Mouse (Mus musculus): ENCODE data around the gene Ppt1. TPM values are rescaled to one million over a fixed set of nuclear protein-coding genes. Genes with fewer than 3 reads are reported as not detected.
"Not testable (repeated sequence)": the region's sequence is repeated elsewhere in the genome, so short reads cannot be mapped to it uniquely, and the experiment has no call there.

The Ppt1 gene
- 57.9 and 80.6 TPM in 2 replicates for polyA plus RNA-seq (2015; fragmentation: Nextera tagmentation; extraction: Ambion mirVana)

DNA sequence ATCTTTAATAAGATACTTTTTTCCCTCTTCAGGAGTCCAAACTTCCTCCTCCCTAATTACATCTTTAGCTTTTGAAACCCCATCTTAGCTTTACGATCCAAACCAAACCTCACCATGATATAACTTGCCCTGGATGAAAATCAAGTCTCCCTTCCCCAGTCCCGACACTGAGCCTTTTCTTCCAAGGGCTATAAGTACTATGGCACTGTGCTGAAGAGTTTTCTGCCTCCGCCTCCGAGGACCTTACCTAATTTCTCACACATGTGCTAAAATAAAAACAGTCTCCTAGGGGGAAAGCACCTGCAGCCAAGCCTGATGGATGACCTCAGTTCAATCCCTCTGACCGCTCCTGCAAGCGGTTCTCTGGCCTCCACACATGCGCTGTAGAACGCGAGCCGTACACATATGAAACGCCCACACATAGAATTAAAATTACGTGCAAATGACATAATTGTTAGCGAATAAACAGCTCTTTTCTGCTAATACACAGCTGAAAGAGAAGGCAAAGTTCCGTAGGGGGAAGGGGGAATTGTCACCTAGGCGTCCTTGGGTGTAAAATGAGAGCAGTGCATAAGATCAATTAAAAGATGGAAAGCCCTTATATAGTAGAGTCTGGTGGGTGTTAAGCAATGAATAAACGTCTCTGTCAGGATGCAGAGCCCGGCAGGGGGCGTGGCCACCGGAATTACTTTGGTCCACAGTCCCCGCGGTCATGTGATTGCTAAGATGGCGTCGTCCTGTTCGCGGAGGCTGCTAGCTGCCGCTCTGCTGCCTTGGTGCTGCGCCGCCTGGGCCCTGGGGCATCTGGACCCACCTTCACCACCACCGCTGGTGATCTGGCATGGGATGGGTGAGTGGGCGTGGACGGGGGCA lies at the start of gene Ppt1:
Ppt1 (plus strand) TSS at position 713 of the 873 bp plus-strand sequence.
- Histone ChIP-seq H3K9ac (peak within 1 kb of the TSS; percentile 77), H3K36me3 (no peaks in the 10 kb centered on the region), H3K4me3 (peak within 1 kb of the TSS; percentile 84), H3K4me1 (replicated peaks) (peaks cover 19% of the 10 kb centered on the region), H3K4me2 (peak within 1 kb of the TSS; percentile 73), H3K27me3 (no peaks in the 10 kb centered on the region), H3K27ac (peak within 1 kb of the TSS; percentile 54), H3K9me3 (replicated peaks) (no peaks in the 10 kb centered on the region)
- peak; percentile 86 for ATAC-seq (replicated peaks; ENCODE audit: insufficient number of reproducible peaks, insufficient read depth, low FRiP score, low read depth)
- WGBS: 4% methylated on average over 31 of the region's 31 CpGs

DNA sequence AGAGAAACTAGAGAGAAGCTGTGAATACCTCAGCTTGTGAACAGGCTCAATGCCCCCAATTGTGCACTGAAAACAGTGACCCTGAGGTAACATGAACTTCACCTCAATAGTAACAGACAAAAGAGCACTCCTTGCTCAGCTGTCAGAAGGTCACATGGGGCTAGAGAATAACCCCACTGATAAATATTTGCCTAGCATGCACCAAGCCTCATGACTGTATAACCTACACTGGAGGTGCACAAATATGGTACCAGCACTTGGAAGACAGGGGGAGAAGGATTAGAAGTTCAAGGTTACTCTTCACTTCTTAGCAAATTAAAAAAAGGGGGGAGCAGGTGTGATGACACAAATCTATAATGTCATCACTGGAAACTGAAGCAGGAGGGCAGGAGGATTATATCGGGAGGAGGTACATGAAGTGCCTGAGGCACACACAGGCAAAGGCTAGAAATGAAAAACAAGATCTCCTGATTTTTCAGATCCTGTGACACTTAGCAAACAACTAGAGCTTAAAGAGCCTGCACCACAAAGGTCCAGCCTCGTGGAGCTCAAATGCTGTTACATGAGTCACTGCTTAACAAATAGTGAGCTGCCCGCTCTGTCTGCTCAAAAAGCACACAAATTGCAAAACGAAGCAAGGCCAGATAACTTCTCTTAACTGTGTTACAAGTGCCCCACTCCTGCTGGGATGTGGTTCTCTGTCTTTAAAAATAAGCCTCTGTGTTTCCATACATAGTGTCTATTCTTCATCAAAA lies 46.5 kb upstream of the Ppt1 start:
- ATAC-seq (replicated peaks; ENCODE audit: insufficient number of reproducible peaks, insufficient read depth, low FRiP score, low read depth): no peak
- no peak overlapping the region for H3K4me2 ChIP-seq
- 70% methylated on average over 4 of the region's 4 CpGs for WGBS
- H3K4me3 ChIP-seq: no peak overlapping the region
- no peaks in the 10 kb centered on the region for H3K27me3 ChIP-seq
- no peak overlapping the region for H3K9ac ChIP-seq
- H3K27ac ChIP-seq: no peak overlapping the region
- no peaks in the 10 kb centered on the region for H3K9me3 ChIP-seq (replicated peaks)
- H3K4me1 ChIP-seq (replicated peaks): no peaks in the 10 kb centered on the region
- H3K36me3 ChIP-seq: no peaks in the 10 kb centered on the region

DNA sequence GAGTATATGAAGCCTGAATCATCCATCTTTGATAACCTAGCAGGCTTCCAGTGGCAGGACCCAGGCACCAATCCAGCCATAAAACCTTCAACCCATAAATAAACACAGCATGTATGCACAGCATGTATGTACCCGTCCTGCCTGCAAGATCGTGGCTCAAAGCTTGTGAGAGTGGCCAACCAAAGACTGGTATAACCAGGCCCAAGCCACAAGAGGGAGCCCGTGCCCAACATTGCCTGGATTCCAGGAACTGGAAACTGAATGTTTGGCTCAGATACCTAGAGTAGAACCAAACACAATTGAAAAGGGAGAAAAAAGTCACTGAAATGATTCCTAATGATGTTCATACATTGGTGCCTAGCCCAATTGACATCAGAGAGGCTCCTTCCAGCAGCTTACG lies 27.9 kb upstream of the Ppt1 start:
- Histone ChIP-seq H3K27ac (no peak overlapping the region), H3K9ac (no peak overlapping the region), H3K4me3 (no peak overlapping the region), H3K4me1 (replicated peaks) (no peaks in the 10 kb centered on the region), H3K4me2 (no peak overlapping the region), H3K36me3 (no peaks in the 10 kb centered on the region), H3K9me3 (replicated peaks) (no peaks in the 10 kb centered on the region), H3K27me3 (no peaks in the 10 kb centered on the region)
- ATAC-seq (replicated peaks; ENCODE audit: insufficient number of reproducible peaks, insufficient read depth, low FRiP score, low read depth): no peak
- WGBS: 24% methylated on average over 4 of the region's 4 CpGs

DNA sequence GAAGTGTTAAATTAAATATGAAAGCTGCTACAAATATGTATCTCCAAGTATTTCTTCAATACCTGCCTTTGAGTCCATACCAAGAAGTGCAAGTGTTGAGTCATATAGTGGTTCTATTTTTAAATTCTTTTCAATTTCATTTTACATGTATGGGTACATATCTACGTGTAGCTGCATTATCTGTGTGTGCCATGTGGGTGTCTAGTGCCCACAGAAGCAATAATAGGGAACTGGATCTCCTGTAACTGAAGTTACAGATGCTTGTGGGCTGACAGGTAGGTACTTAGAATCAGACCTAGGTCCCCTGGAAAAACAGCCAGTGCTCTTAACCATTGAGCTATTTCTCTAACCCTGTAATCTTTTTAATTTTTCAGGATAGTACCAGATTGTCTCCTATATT lies 24.9 kb upstream of the Ppt1 start:
- Histone ChIP-seq H3K4me3 (no peak overlapping the region), H3K9me3 (replicated peaks) (no peaks in the 10 kb centered on the region), H3K4me1 (replicated peaks) (no peaks in the 10 kb centered on the region), H3K36me3 (no peaks in the 10 kb centered on the region), H3K4me2 (no peak overlapping the region), H3K27me3 (no peaks in the 10 kb centered on the region), H3K27ac (no peak overlapping the region), H3K9ac (no peak overlapping the region)
- WGBS: 31% methylated on average over 1 of the region's 1 CpGs
- ATAC-seq (replicated peaks; ENCODE audit: insufficient number of reproducible peaks, insufficient read depth, low FRiP score, low read depth): no peak

DNA sequence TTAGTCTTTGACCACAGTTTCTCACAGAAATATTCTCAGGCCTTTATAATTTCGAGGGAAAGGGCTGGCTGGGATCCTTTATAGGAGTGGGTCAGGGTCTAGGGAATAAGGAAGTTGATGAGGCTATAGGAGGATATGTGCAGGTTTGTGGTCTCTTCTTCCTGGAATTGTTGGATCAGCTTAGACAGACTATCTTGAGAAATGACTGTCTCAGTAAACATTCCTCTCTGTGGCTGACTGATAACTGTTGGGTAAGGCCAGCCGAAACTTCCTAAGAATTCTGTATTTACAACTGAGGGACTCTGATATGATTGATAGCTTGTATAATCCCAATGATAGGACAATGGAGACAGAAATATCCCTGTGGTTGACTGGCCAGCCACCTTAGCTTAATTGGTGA lies 24.2 kb upstream of the Ppt1 start:
- no peak for ATAC-seq (replicated peaks; ENCODE audit: insufficient number of reproducible peaks, insufficient read depth, low FRiP score, low read depth)
- Histone ChIP-seq H3K4me2 (no peak overlapping the region), H3K27me3 (no peaks in the 10 kb centered on the region), H3K9me3 (replicated peaks) (no peaks in the 10 kb centered on the region), H3K4me3 (no peak overlapping the region), H3K9ac (no peak overlapping the region), H3K36me3 (no peaks in the 10 kb centered on the region), H3K4me1 (replicated peaks) (no peaks in the 10 kb centered on the region), H3K27ac (no peak overlapping the region)
- 44% methylated on average over 2 of the region's 2 CpGs for WGBS

DNA sequence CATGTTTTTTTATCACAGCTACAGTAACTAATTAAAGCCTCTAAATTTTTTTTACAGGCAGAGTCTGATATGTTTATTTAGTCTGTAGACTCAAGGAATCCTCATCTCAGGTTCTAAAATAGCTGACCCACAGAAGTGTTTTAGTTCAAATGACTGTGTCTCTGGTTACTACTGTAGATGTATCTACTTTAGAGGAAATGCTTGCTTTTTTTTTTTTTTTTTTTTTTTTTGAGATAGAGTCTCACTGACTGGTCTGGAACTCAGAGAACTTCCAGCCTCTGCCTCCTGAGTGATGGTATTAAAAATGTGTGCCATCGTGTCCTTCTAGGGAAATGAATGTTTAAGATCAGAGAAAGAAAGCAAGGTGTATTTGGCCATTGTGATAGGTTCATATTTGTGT lies 19.8 kb upstream of the Ppt1 start:
- no peak overlapping the region for H3K27ac ChIP-seq
- no peak overlapping the region for H3K9ac ChIP-seq
- H3K4me3 ChIP-seq: no peak overlapping the region
- no peaks in the 10 kb centered on the region for H3K36me3 ChIP-seq
- H3K27me3 ChIP-seq: no peaks in the 10 kb centered on the region
- peaks cover 9% of the 10 kb centered on the region for H3K4me1 ChIP-seq (replicated peaks)
- H3K4me2 ChIP-seq: no peak overlapping the region
- ATAC-seq (replicated peaks; ENCODE audit: insufficient number of reproducible peaks, insufficient read depth, low FRiP score, low read depth): no peak
- H3K9me3 ChIP-seq (replicated peaks): no peaks in the 10 kb centered on the region
- WGBS: 80% methylated on average over 1 of the region's 1 CpGs

DNA sequence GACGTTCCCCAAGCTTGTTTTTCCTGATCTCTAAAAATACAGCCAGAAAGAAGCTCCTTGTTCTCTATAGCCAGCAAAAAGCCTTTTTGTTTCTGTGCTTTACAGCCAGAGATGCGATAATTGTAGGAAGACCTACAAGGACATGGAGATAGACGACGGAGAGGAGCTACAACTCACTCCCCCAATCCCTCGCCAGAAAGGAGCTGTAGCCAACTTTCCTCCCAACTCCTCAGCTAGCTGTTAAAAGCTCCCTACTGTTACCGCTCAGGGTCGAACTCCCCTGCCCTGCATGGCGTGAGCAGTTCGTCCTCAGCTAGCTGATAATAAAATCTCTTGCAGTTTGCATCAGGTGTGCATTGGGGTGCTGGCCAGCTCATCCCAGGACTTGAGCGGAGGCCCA lies 15.1 kb upstream of the Ppt1 start:
- H3K4me2 ChIP-seq: 0 out of 2 replicates have a peak overlapping the region, but pooled peaks have one; percentile 1
- H3K27ac ChIP-seq: peak overlapping the region; percentile 21; the same call in 1 of the 2 replicates
- ATAC-seq (replicated peaks; ENCODE audit: insufficient number of reproducible peaks, insufficient read depth, low FRiP score, low read depth); H3K36me3 ChIP-seq; H3K27me3 ChIP-seq; H3K4me1 ChIP-seq (replicated peaks); H3K9me3 ChIP-seq (replicated peaks); H3K9ac ChIP-seq; H3K4me3 ChIP-seq: not testable (repeated sequence)
- WGBS: 19% methylated on average over 10 of the region's 10 CpGs

DNA sequence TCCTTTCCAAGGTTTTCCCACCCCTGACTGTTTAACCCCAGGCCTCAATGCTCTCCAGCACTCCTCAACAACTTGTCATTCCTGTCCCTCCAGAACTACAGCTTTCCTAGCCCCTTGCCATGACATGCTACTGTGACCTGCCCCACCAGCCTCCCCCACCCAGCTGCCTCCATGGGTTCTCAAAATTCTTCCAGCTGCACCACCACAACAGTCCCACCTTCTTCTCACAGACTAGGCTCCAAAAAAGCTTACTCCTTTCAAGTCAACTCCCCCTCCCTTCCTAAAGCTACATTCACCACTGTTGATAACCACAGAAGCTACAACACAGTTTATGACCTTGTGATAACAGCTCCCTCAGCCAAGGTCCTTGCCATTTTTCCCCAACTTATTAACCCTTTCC lies 8.4 kb upstream of the Ppt1 start:
- no peaks in the 10 kb centered on the region for H3K27me3 ChIP-seq
- H3K36me3 ChIP-seq: no peaks in the 10 kb centered on the region
- H3K4me3 ChIP-seq: no peak overlapping the region
- 0 out of 2 replicates have a peak overlapping the region, but pooled peaks have one; percentile 8 for H3K4me2 ChIP-seq
- 0 out of 2 replicates have a peak, but pooled peaks cover 7% of the 10 kb centered on the region for H3K4me1 ChIP-seq (replicated peaks)
- peak overlapping the region; percentile 70 for H3K27ac ChIP-seq
- H3K9ac ChIP-seq: no peak overlapping the region
- H3K9me3 ChIP-seq (replicated peaks): no peaks in the 10 kb centered on the region
- ATAC-seq (replicated peaks; ENCODE audit: insufficient number of reproducible peaks, insufficient read depth, low FRiP score, low read depth): peak; percentile 59

DNA sequence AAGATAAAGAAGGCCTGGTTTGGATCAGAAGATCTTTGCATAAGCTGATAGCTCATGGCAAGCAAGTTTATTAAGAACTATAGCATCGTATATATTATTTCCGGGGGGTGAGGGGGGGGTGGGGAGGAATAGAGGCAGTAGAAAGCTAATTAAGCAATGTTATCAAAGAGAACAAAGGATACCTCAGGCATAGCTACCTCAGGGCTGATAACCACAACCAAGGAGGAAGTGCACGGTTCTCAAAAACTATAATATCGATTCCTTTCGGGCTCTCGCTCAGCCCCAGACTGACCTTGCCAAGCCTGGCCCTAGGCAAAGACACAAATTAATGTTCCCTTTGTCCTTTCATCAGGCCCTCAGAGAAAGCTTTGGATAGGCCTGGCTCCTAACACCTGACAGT lies 6.7 kb upstream of the Ppt1 start:
- H3K27ac ChIP-seq: no peak overlapping the region
- no peaks in the 10 kb centered on the region for H3K36me3 ChIP-seq
- no peaks in the 10 kb centered on the region for H3K27me3 ChIP-seq
- WGBS: 92% methylated on average over 6 of the region's 6 CpGs
- H3K9me3 ChIP-seq (replicated peaks): no peaks in the 10 kb centered on the region
- ATAC-seq (replicated peaks; ENCODE audit: insufficient number of reproducible peaks, insufficient read depth, low FRiP score, low read depth): no peak
- H3K4me1 ChIP-seq (replicated peaks): 0 out of 2 replicates have a peak, but pooled peaks cover 7% of the 10 kb centered on the region
- H3K9ac ChIP-seq: no peak overlapping the region
- no peak overlapping the region for H3K4me3 ChIP-seq
- no peak overlapping the region for H3K4me2 ChIP-seq

DNA sequence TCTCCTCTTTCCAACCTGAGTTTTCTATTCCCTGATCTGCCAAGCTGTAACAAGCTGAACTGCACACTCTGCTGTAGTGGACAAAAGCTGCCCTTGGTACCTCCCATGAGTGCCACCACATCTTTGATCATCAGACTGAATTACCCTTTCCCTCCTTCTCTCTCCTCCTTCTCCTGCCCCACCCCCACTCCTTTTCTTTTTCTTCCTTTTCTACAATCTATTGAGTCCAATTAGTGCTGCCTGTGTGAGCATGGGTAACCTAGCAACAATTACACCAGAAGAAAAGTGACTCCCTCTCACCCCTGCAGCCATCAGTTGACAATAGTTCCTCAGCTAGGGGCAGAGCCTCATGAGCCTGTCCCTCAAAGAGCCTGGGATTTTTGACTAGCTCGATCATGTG lies 4.2 kb upstream of the Ppt1 start:
- no peak for ATAC-seq (replicated peaks; ENCODE audit: insufficient number of reproducible peaks, insufficient read depth, low FRiP score, low read depth)
- peaks cover 18% of the 10 kb centered on the region for H3K4me1 ChIP-seq (replicated peaks)
- H3K27me3 ChIP-seq: no peaks in the 10 kb centered on the region
- H3K36me3 ChIP-seq: no peaks in the 10 kb centered on the region
- WGBS: 60% methylated on average over 1 of the region's 1 CpGs
- H3K9ac ChIP-seq: no peak overlapping the region
- H3K4me3 ChIP-seq: no peak overlapping the region
- H3K27ac ChIP-seq: no peak overlapping the region
- H3K4me2 ChIP-seq: no peak overlapping the region
- H3K9me3 ChIP-seq (replicated peaks): no peaks in the 10 kb centered on the region

DNA sequence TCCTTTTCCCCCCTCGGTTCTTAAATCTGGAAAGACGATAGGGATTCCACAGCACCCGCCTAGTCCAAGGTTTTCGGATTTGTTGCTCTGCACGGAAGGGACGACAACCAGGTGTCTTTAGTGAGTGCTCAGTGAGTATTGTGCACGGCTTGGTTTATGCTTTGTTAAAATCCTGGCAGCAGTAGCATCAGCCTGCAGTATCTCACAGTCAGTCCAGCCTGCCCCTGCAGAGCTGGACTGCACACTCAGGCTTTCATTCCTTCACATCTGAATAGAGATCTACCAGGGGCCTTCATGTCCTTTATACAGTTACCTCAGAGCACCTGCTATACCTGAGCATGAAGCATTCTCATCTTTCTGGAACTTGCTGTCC lies 347 bp downstream of the Ppt1 start:
- H3K9ac ChIP-seq: peak overlapping the region; percentile 77
- H3K27ac ChIP-seq: peak overlapping the region; percentile 54

More for the DNA sequence above, 347 bp downstream of the Ppt1 start:
- peak overlapping the region; percentile 73 for H3K4me2 ChIP-seq
- no peaks in the 10 kb centered on the region for H3K9me3 ChIP-seq (replicated peaks)
- ATAC-seq (replicated peaks; ENCODE audit: insufficient number of reproducible peaks, insufficient read depth, low FRiP score, low read depth): no peak
- peak overlapping the region; percentile 84 for H3K4me3 ChIP-seq
- H3K27me3 ChIP-seq: no peaks in the 10 kb centered on the region
- 0% methylated on average over 7 of the region's 7 CpGs for WGBS
- H3K36me3 ChIP-seq: peaks cover under 1% of the 10 kb centered on the region; the same call in 1 of the 2 replicates
- peaks cover 19% of the 10 kb centered on the region for H3K4me1 ChIP-seq (replicated peaks)
